Comparison of ENCODE assay signal across 22 mouse cellular contexts in the genomic region with DNA sequence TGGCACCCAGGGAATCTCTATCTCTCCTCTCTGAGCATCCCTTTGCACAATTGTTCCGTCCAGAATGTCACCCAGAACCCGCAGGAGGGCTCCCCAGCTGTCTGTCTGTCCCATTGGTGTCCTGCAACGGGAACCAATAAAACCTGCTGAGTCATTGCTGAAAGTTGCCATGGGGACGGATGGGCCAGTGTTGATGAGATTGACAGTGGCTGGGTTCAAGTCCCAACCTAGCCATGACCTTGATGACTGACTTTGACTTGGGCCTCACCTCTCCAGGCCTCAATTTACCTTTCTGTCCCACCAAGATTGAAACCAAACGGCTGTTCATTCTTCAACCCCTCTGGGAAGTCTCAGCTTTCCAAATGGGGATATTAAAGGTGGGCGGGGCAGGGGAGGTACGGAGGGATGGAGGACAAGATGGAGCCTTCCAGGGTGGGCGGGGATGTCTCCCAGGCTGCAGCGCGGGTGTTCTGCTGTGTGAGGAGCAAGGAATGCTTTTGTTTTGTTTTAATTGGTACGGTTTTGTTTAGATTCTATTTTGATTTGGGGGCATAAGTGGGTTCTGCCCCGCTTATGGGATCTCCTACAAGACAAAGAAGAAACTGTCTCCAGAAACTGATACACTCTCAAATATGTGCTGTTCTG. TPM values are rescaled to one million over a fixed set of nuclear protein-coding genes. Genes with fewer than 3 reads are reported as not detected.
DNase-seq lines count a peak whose midpoint lies in the region; TF ChIP-seq lines count a peak whose summit lies in the region.
"Had no signal": no experiment of that assay in that cellular context is flagged by ENCODE, and none has a peak within 500 bp of the region (broad histone marks: within the 10 kb centered on the region; RNA-seq: fewer than 3 reads in every experiment).

No protein-coding gene starts in this region.

- no peaks in the 10 kb centered on the region for H3K36me3 ChIP-seq in ES-Bruce4 (ENCODE audit: control insufficient read depth, insufficient read depth, low read length, poor library complexity, severe bottlenecking)
- H3K36me3 ChIP-seq in ES-E14 (ENCODE audit: control insufficient read depth, insufficient read depth, low read length, poor library complexity, severe bottlenecking), result no peaks in the 10 kb centered on the region
- H3K36me3 ChIP-seq: embryonic facial prominence, embryonic 10.5 days; embryonic facial prominence, embryonic 12.5 days; forebrain, embryonic 15.5 days had no signal

- peak; percentile 67 for DNase-seq in retina, postnatal 1 day
- DNase-seq in retina, embryonic 14.5 days (ENCODE audit: low spot score), result no peak
- DNase-seq in ES-E14 (ENCODE audit: low read depth, low spot score) (no peak), ZHBTc4 (ENCODE audit: low read depth, low spot score) (peak; percentile 66)
- no peak for DNase-seq in gastrocnemius, postnatal 36 days
- DNase-seq in heart, postnatal 4 days, result no peak
- DNase-seq in layer of hippocampus, adult 11-12 months (ENCODE audit: low spot score), result no peak
- DNase-seq: adrenal gland, adult 2 months; adrenal gland, postnatal 10 days; adrenal gland, postnatal 25 days; B cell, adult 2 months; cerebellum, adult 11-12 months; cerebellum, adult 2 months; cerebellum, adult 9-10 months; cerebellum, postnatal 10 days; cerebellum, postnatal 25 days; forebrain, postnatal 0 days had no signal

- H3K4me1 ChIP-seq in ES-Bruce4 (ENCODE audit: control insufficient read depth, insufficient read depth, low read length) (no peaks in the 10 kb centered on the region), ES-E14 (ENCODE audit: control insufficient read depth in 2 of 2, insufficient read depth in 2 of 2, low read length in 2 of 2, poor library complexity in 1 of 2) (peaks cover 2 to 12% of the 10 kb centered on the region in 2 experiments; a peak in 3 of 4 replicates)
- H3K4me1 ChIP-seq: embryonic facial prominence, embryonic 12.5 days had no signal

- H3K27ac ChIP-seq in ES-Bruce4 (ENCODE audit: insufficient read depth, low read length), result peak overlapping the region; percentile 65
- H3K27ac ChIP-seq in ES-E14 (ENCODE audit: insufficient read depth, low read depth, low read length, poor library complexity, severe bottlenecking), result peak overlapping the region; percentile 64
- H3K27ac ChIP-seq: embryonic facial prominence, embryonic 10.5 days; embryonic facial prominence, embryonic 12.5 days; forebrain, embryonic 13.5 days; forebrain, embryonic 15.5 days had no signal

- H3K9me3 ChIP-seq in ES-Bruce4 (replicated peaks; ENCODE audit: control insufficient read depth, insufficient read depth, low read length, poor library complexity, severe bottlenecking), result no peaks in the 10 kb centered on the region
- no peaks in the 10 kb centered on the region for H3K9me3 ChIP-seq in ES-E14 (ENCODE audit: control insufficient read depth, insufficient read depth, low read depth, low read length)
- H3K9me3 ChIP-seq: embryonic facial prominence, embryonic 10.5 days; forebrain, embryonic 13.5 days; forebrain, embryonic 15.5 days had no signal

- peak; percentile 52 for TF ChIP-seq EP300 in ES-Bruce4 (IDR thresholded peaks at IDR 0.05; ENCODE audit: insufficient read depth, low read depth, low read length)

- no peaks in the 10 kb centered on the region for H3K27me3 ChIP-seq in ES-Bruce4 (ENCODE audit: control insufficient read depth, insufficient read depth, low read length, poor library complexity, severe bottlenecking)
- H3K27me3 ChIP-seq: forebrain, embryonic 15.5 days had no signal

- H3K9ac ChIP-seq in ES-Bruce4 (ENCODE audit: low read depth, poor library complexity, severe bottlenecking), result no peak overlapping the region
- peak overlapping the region; percentile 6; the same call in 1 of the 2 replicates for H3K9ac ChIP-seq in ES-E14 (ENCODE audit: insufficient read depth, low read depth, low read length, poor library complexity, severe bottlenecking)
- H3K9ac ChIP-seq: embryonic facial prominence, embryonic 12.5 days; forebrain, embryonic 13.5 days; forebrain, embryonic 15.5 days; forebrain, postnatal 0 days had no signal

- TF ChIP-seq POLR2A in ES-Bruce4 (IDR thresholded peaks at IDR 0.05; ENCODE audit: insufficient read depth, low read length), result no peak

- TF ChIP-seq CTCF in ES-Bruce4 (IDR thresholded peaks at IDR 0.05; ENCODE audit: low read depth, low read length), result no peak

- intact Hi-C loops in gastrocnemius, postnatal 36 days (cut with DNase I), result no loop called here

- H3K4me3 ChIP-seq in ES-Bruce4 (ENCODE audit: low read depth, low read length), result no peak overlapping the region
- no peak overlapping the region for H3K4me3 ChIP-seq in ES-E14 (ENCODE audit: insufficient read depth in 1 of 2, low read depth in 1 of 2, low read length in 2 of 2, poor library complexity in 1 of 2, severe bottlenecking in 1 of 2)
- H3K4me3 ChIP-seq: embryonic facial prominence, embryonic 10.5 days; embryonic facial prominence, embryonic 12.5 days; forebrain, embryonic 13.5 days; forebrain, embryonic 15.5 days had no signal

- in situ Hi-C loops in ES-E14 (cut with MboI; ENCODE audit: low sequenced_read_pairs in 2 of 2, unreplicated experiment in 2 of 2), result no loop called here

TF ChIP-seq in ES-E14, 5 proteins besides CTCF, POLR2A, EP300 and RAD21:
- TF ChIP-seq MAFK (IDR thresholded peaks at IDR 0.05; ENCODE audit: insufficient read depth, low read depth, low read length) (peak; percentile 98), ZNF384 (IDR thresholded peaks at IDR 0.05; ENCODE audit: low read depth, low read length) (no peak), ZC3H11A (IDR thresholded peaks at IDR 0.05; ENCODE audit: borderline replicate concordance, low read depth, low read length) (no peak), CHD2 (IDR thresholded peaks at IDR 0.05; ENCODE audit: low read depth, low read length) (no peak), HCFC1 (IDR thresholded peaks at IDR 0.05; ENCODE audit: borderline replicate concordance, insufficient read depth, low read length) (no peak)
TF ChIP-seq in ES-E14: peak in this region for 1.

RNA-seq across cellular contexts. Expression of a gene that starts 14.2 kb away (rescaled TPM):
- 19.1 and 21.0 TPM in 2 replicates for polyA plus RNA-seq in ES-Bruce4 (2011; ENCODE audit: insufficient read depth, insufficient read length, low read depth, missing spikeins)
- total RNA-seq in ES-E14 (2012; rRNA removed), result 13.6 and 29.4 TPM in 2 replicates
- total RNA-seq in gastrocnemius, postnatal 36 days (2021), result under 1 TPM; 0.38 to 0.91 TPM
- 1 to 10 TPM in 1 of 2 experiments, under 1 TPM in 1; 0.97 to 1.5 TPM for total RNA-seq in heart, postnatal 4 days (2021)

RNA-seq across cellular contexts. Expression of a gene that starts 23.7 kb away (rescaled TPM):
- 0.76 and 0.84 TPM in 2 replicates for polyA plus RNA-seq in ES-Bruce4 (2011; ENCODE audit: insufficient read depth, insufficient read length, low read depth, missing spikeins)
- total RNA-seq in ES-E14 (2012; rRNA removed), result 0.85 and 1.3 TPM in 2 replicates
- total RNA-seq in gastrocnemius, postnatal 36 days (2021), result under 1 TPM; 0.18 to 0.37 TPM
- under 1 TPM in 1 of 2 experiments, not detected in 1; 0.24 TPM for total RNA-seq in heart, postnatal 4 days (2021)

RNA-seq across cellular contexts. Expression of a gene that starts 51.5 kb away (rescaled TPM):
- 1.7 and 1.9 TPM in 2 replicates for polyA plus RNA-seq in ES-Bruce4 (2011; ENCODE audit: insufficient read depth, insufficient read length, low read depth, missing spikeins)
- total RNA-seq in ES-E14 (2012; rRNA removed), result 1.6 and 2.4 TPM in 2 replicates
- not detected for total RNA-seq in gastrocnemius, postnatal 36 days (2021)
- total RNA-seq in heart, postnatal 4 days (2021), result under 1 TPM; 0.07 to 0.14 TPM
- polyA plus RNA-seq: embryonic facial prominence, embryonic 10.5 days had no signal

Comparison
In these comparisons a context has a peak if more than half of its experiments do, and no peak if none do; other contexts are left out.
1. DNase-seq: peak in retina, postnatal 1 day (single experiment) and ZHBTc4 (single experiment); none in retina, embryonic 14.5 days (single experiment), ES-E14 (single experiment), gastrocnemius, postnatal 36 days (0 of 2), heart, postnatal 4 days (single experiment) and layer of hippocampus, adult 11-12 months (single experiment).